Mouse (Mus musculus) heart, postnatal 25 days (tissue): ENCODE results near the gene Msantd3. TPM values are rescaled to one million over a fixed set of nuclear protein-coding genes. Genes with fewer than 3 reads are reported as not detected.

Experiments
- DNase-seq: peaks from one replicate; pipeline ENCODE4 v3.0.0; 2022; ENCODE audit warnings: low spot score
- intact Hi-C: fragments of 180-260 bp; cut with DNase I; formaldehyde crosslinking; loops from one replicate; pipeline ENCODE4 v1.15.1; 2025
- total RNA-seq, 2 experiments: library from RNA; stranded (reverse); gene quantifications; 2 replicates each; pipeline ENCODE4 v1.2.3; 2021

The Msantd3 gene
- 10 to 100 TPM; 21.4 to 21.5 TPM for total RNA-seq

GRCm38 (mm10) chr4:48539841-48540575 lies at the start of gene Msantd3:
Msantd3 (plus strand) TSS chr4:48539935.
- intact Hi-C loops: loop anchor here (2.0 to 5.0 kb wide), 2 partner anchors 67 to 127 kb away; partner anchors contain the start of gene Tex10
- peak; percentile 14 for DNase-seq

GRCm38 (mm10) chr4:48491290-48491743 lies 48.4 kb upstream of the Msantd3 start:
- intact Hi-C loops: no loop called here

GRCm38 (mm10) chr4:48492510-48492909 lies 47.2 kb upstream of the Msantd3 start:
- no peak for DNase-seq
- intact Hi-C loops: no loop called here

More at GRCm38 (mm10) chr4:48491290-48491743, 48.4 kb upstream of the Msantd3 start:
- DNase-seq: no peak

DNA sequence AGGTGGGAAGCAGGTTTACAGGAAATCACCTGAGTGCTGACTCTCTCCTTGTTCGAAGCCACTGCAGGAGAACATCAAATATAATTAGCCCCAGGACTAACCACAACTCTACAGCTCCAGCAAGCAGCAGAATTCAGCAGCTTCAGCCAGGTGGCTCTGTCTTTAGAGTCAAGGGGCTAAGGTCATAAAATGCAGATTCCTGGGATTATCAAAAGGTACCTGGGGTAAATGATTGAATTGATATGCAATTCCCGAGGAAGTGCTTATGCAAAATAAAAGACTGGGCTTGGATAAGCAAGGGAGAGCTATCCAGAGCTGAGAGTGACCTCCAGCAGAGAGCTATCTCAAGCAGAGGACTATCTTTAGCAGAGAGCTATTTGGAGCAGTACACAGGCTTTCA lies 28.9 kb upstream of the Msantd3 start:
- DNase-seq: no peak
- intact Hi-C loops: no loop called here

- intact Hi-C loops: no loop called here
- no peak for DNase-seq
These were observed 10.2 kb upstream of the Msantd3 start for GRCm38 (mm10) chr4:48529559-48529958.

- intact Hi-C loops: no loop called here
- no peak for DNase-seq
These were observed 7.7 kb upstream of the Msantd3 start for GRCm38 (mm10) chr4:48531804-48532601.

DNA sequence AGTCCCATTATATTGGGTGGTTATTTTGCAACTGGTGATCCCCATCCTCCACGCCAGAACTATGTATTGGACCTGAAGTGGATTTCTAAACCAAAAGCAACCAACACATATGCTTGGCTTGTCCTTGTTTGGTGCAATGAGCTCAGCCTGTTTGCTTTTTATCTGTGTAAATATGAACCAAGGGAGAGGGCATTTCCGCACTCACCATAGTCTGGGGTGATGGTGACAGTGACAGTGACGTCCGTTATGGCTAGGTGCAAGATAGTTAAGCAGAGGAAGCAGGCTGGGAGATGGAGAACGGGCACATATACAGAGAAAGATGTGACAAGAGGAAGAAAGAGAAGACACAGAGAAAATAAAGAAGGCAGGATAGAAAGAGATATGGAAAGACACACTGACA lies 3.5 kb upstream of the Msantd3 start:
- intact Hi-C loops: no loop called here
- no peak for DNase-seq

GRCm38 (mm10) chr4:48537024-48537423 lies 2.7 kb upstream of the Msantd3 start:
- intact Hi-C loops: no loop called here
- no peak for DNase-seq

- intact Hi-C loops: no loop called here
These were observed 1.2 kb upstream of the Msantd3 start for GRCm38 (mm10) chr4:48538581-48538980.

GRCm38 (mm10) chr4:48540576-48541111 lies 909 bp downstream of the Msantd3 start:
- no peak for DNase-seq
- intact Hi-C loops: loop anchor here (1.0 to 5.0 kb wide), 3 partner anchors 45 to 127 kb away; partner anchors contain the start of genes Tex10 and Tmeff1

More at GRCm38 (mm10) chr4:48538581-48538980, 1.2 kb upstream of the Msantd3 start:
- DNase-seq: no peak

GRCm38 (mm10) chr4:48541526-48542250 lies 2.0 kb downstream of the Msantd3 start:
- intact Hi-C loops: loop anchor here (1.0 to 5.0 kb wide), 3 partner anchors 44 to 126 kb away; partner anchors contain the start of genes Tex10 and Tmeff1
- no peak for DNase-seq

DNA sequence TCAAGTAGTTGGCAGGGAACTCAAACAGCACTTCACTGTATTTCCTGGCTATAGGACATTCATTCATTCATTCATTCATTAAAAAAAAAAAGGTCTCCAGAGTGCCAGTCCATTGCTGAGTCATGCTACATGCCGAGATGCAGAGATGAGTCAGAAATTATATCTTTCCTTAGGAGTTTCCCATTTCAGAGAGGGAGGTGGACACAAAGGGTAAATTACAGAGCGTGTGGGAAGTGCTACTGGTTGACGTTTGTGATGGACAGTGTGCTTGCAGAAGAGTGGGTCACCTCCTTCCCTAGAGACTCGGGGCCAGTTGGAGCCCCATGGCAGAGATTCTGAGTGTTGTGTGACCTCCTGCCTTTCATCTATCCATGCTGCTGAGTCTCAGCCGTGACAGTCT lies 2.6 kb downstream of the Msantd3 start:
- no peak for DNase-seq

GRCm38 (mm10) chr4:48543071-48543865 lies 3.5 kb downstream of the Msantd3 start:
- intact Hi-C loops: loop anchor here (5.0 kb wide), 1 partner anchor 124 kb away; no protein-coding TSS in a partner anchor
- DNase-seq: no peak

More for the DNA sequence above, 2.6 kb downstream of the Msantd3 start:
- intact Hi-C loops: loop anchor here (5.0 kb wide), 1 partner anchor 125 kb away; no protein-coding TSS in a partner anchor

- intact Hi-C loops: loop anchor here (5.0 kb wide), 1 partner anchor 123 kb away; no protein-coding TSS in a partner anchor
- DNase-seq: no peak
These were observed 4.4 kb downstream of the Msantd3 start for GRCm38 (mm10) chr4:48544141-48544540.

DNA sequence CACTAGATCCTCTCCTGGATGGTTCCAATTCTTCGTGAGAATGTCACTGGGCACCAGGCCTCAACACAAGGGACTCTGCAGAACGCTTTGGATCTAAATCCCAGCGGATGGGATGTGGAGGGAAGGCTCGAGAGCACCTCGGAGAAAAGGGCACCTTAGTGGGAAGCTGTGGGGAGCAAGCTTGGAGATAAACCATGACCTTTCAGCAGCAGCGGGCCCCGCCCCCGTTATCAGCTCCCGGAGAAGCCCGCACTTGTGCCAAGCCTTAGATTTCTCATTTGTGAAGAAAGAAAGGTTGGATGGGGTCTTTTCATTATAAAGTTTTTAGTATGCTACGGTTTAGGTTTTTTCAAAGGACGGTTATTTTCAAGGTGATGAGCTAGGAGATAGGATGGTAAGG lies 6.2 kb downstream of the Msantd3 start:
- intact Hi-C loops: no loop called here
- DNase-seq: no peak

DNA sequence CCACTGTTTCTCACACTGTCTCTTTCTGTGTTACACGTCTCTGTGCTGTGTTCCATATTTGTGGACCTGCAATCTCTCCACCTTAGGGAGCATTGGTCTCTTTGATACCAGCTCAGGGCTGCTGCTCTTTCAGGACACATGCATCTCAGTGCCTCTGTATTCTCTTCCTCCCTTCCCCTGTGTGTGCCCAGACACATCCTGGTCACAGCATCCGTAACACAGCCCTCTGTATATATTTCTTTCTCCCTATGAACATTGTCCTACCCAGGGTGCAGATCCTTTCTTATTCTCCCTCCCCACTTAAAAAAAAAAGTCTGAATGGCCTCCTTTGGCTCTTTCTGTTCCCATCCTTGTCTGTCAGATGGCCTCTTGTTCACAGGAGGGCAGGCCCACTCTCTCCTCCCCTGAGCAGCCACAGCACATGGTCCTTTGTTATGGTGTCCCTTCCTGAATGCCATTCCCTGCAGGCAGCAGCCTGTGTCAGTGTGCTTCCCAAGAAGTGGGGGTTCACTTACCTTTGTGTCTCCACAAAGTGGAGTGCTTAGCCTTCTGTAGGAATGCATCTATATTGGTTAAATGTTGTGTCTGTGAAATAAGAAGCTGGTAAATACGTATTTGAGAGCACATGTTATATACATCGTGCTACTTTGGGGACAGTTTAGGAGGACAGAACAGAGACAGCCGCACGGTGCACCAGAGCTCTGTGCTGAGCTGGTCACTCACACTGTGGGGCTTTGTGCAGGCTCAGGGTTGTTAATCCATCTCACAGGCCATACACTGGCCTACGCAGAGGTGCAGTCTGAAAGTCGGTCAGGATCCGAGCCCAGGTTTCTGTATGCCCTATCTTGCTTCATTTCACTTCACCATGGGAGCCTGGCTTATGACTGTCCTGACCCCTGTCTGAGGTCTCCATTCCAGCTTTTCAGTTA lies 7.1 kb downstream of the Msantd3 start:
- no peak for DNase-seq
- intact Hi-C loops: no loop called here

GRCm38 (mm10) chr4:48548393-48549045 lies 8.8 kb downstream of the Msantd3 start:
- intact Hi-C loops: no loop called here

More at GRCm38 (mm10) chr4:48548393-48549045, 8.8 kb downstream of the Msantd3 start:
- no peak for DNase-seq
